Mouse (Mus musculus) activated CD4-positive, CD25-positive, alpha-beta regulatory T cell (primary cell): ENCODE results near the gene Ap5z1. TPM values are rescaled to one million over a fixed set of nuclear protein-coding genes. Genes with fewer than 3 reads are reported as not detected.

Experiments used
- polyA plus RNA-seq, 2 experiments: library from polyadenylated mRNA; unstranded; fragments of 100-300 nt; shearing (Covaris generic); gene quantifications; one replicate each; pipeline ENCODE4 v1.2.1; 2017

The Ap5z1 gene
- polyA plus RNA-seq, result 10 to 100 TPM; 16.1 to 29.5 TPM

GRCm38 (mm10) chr5:142463461-142464454 lies at the start of gene Ap5z1:
Gene Ap5z1 (plus strand): TSS chr5:142463944.

Other genes with a start within 250 kb of the Ap5z1 start
- gene Foxk1, start 62.4 kb upstream of the Ap5z1 start, polyA plus RNA-seq, result 10 to 100 TPM; 16.0 to 21.6 TPM
- gene Papolb, start 66.1 kb downstream of the Ap5z1 start, polyA plus RNA-seq, result not detected
- gene Radil, start 87.2 kb downstream of the Ap5z1 start, polyA plus RNA-seq, result under 1 TPM in 1 of 2 experiments, not detected in 1; 0.50 TPM
- under 1 TPM in 1 of 2 experiments, not detected in 1; 0.26 TPM for gene Mmd2, start 144.9 kb downstream of the Ap5z1 start, polyA plus RNA-seq
- 10 to 100 TPM; 33.5 to 46.4 TPM for gene Wipi2, start 163.8 kb downstream of the Ap5z1 start, polyA plus RNA-seq
- gene Slc29a4, start 228.6 kb downstream of the Ap5z1 start, polyA plus RNA-seq, result 1 to 10 TPM; 1.8 to 5.0 TPM